Mouse (Mus musculus) gastrocnemius, postnatal 4 days (tissue): ENCODE results near the gene Rgma. TPM values are rescaled to one million over a fixed set of nuclear protein-coding genes. Genes with fewer than 3 reads are reported as not detected.

Experiments
- DNase-seq, 2 experiments: peaks; one replicate each; pipeline ENCODE4 v3.0.0; 2021 to 2022; ENCODE audit warnings: low spot score in 2 of 2, mixed read lengths in 2 of 2
- long read RNA-seq, 2 experiments: library from polyadenylated mRNA; stranded (forward); transcript quantifications; one replicate each; pipeline ENCODE4 v2.0.0; 2021
- total RNA-seq, 2 experiments: library from RNA; stranded (reverse); gene quantifications; 2 replicates each; pipeline ENCODE4 v1.2.3; 2021

Gene Rgma
- total RNA-seq: 10 to 100 TPM; 94.6 to 97.6 TPM
- long read RNA-seq, experiment 1, transcript Rgma-204 (3 exons, 3,371 nt): major isoform, 36 of 64 reads
- long read RNA-seq, experiment 1, transcript Rgma-201 (4 exons, 3,586 nt): minor isoform, 17 of 64 reads
- long read RNA-seq, experiment 1, partial matches to known transcripts: 10 of 64 reads
- long read RNA-seq, experiment 1, other reads (novel, unspliced or antisense): 0 of 64 reads
- long read RNA-seq, experiment 2, transcript Rgma-204 (3 exons, 3,371 nt): major isoform, 30 of 80 reads
- long read RNA-seq, experiment 2, transcript Rgma-201 (4 exons, 3,586 nt): minor isoform, 26 of 80 reads
- long read RNA-seq, experiment 2, partial matches to known transcripts: 17 of 80 reads
- long read RNA-seq, experiment 2, other reads (novel, unspliced or antisense): 5 of 80 reads

DNA sequence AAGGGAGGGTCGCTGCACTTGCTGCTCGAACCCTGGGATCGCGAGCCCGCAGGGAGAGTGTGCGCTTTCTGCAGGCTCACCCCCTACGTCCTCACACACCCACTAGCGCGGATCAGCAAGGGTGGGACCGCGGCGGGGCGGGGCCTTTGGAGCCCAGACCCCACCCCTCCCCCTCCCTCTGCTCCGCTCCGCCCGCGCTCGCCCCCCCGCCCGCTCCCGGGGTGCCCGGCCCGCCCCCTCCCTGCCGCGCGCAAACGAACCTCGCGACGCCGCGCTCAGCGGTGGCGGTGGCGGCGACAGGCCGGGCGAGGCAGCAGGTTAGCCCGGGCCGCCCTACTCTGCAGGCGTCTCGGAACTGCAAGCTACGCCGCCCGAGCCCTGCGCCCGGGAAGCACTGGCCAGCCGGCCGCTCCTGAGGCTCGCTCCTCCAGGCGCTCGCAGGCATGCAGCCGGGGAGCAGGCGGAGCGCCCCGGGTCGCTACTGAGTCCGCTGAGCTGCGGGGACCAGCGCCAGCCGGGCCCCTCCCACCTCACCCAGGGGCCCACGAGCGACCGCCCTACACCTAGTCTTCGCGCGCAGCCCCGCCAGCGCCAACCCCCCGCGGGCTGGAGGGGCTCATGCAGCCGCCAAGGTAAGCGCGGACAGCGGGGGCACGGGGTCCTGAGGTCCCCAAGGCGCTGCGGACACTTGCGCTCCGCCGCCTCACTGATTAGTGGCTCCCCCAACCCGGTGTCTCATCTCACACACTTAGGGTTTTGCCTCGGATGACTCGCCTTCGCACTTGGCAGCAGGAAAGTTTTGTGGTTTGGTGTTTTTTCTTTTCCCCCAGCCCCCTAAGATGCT lies at the start of gene Rgma:
Gene Rgma, plus strand, starts transcription at position 253 of the 844 bp plus-strand sequence.
- DNase-seq: peak; percentile 64 to 79

DNA sequence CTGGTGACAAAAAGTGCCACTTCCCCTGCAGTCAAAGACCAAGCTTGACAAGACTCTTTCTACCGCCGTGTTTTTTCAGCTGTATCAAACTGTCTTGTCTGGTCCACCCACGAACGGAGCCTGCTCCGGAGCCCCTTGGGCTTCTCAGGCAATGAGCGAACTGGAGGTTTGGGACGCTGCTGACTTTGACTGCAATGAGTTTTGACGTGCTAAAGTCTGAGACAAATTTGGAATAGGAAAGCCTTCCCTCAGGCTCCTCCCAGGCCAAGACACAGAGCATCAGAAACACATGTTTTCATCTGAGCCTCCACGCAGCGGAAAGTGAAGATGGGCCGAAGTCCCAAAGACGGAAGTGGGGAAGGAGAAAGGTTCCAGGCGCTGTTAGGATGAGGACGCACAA lies 49.1 kb upstream of the Rgma start:
- DNase-seq: no peak

DNA sequence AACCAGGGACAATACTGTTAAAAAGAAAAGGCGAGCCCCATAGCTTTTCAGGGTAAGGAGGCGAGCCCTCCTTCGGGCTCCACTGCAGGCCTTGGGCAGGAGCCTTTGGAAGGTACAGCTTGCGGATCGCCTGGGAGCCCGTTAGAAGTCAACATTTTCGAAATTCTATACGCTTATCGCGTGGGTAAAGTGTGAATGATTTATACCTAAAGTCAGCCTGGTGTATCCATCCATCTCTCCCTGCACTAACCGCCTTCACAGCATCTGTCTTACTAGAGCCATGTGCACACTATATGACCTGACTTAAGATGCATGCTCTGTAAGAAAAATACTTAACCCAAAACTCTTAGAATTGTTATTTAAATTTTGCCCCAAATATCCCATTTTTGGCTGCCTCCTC lies 48.6 kb upstream of the Rgma start:
- DNase-seq: no peak

DNA sequence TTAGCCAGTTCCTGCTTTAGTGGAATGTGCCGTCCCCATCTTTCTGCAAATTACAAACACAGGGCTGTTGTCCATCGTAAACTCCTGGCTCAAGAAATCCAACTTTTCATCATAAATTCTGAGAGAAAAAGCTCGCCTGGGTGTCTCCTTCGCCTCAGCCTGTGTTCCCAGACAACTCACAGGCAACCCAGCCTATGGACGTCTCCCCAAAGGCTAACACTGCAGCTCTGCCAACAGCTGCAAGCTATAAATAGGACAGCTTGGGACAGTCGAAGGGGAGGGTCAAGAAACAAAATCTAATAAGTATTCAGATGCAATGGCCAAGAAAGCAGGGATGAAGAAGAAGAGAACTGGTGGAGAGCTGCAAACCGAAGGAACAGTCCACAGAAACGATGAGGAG lies 48.1 kb upstream of the Rgma start:
- DNase-seq: peak in 1 of 2 experiments; percentile 59

DNA sequence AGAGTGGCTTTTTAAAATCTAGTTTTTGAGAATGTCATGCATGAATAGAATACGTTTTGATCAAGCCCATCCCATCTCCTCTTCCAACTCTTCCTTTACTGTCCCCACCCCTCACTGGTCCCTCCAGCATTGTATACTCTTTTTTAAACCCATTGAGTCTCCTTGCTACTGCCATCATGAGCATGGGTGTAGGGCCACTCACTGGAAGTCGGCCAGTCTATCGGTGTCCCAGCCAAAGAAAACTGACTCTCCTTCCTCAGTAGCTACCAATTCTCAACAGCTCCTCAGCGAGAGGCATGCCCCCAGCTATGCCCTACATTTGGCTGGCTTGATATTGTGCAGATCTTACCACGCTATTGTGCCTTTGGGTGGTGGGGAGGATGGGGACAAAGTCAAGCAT lies 47.7 kb upstream of the Rgma start:
- DNase-seq: peak in 1 of 2 experiments; percentile 33

DNA sequence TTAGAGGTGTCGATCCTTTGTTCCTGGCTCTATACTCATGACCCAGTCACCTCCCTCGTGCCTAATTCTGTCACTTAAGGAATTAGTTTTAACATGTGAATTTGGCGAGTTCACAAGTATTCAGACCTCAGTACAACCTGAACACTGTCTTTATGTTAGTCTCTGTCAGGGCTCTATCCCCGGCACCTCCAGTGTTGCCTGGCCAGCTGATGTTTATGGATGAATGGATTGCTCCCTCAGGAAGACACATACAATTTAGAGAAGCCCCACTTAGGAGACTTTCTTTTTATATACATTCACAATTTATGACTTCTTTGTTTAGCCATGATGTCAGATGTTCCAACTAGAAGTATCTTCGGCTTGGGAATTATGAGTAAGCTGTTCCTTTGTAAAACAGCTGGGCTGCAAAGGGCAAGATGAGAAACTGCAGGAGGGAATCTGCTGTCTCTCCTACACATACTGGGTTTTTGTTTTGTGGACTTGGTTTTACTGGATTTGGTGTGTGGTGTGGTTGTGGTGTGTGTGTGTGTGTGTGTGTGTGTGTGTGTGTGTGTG lies 46.6 kb upstream of the Rgma start:
- no peak for DNase-seq

DNA sequence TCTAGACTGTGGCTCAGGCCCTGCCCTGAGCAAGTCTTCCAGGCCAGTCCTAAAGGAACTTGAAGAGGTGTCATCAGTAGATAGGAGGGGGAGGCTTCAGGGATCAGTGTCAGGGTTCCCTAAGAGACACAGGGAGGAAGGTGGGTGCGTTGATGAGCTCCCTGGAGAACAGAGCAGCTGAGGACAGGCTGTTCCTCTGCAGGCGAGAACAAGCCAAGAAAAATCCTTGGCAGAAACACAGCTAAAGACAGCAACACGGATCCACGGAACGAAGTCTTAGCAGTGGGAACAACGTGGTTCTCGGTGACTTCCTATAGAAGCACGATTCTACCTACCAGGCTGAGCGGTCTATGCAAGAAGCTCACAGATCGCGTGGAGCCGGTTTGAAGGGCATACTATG lies 44.6 kb upstream of the Rgma start:
- DNase-seq: no peak

DNA sequence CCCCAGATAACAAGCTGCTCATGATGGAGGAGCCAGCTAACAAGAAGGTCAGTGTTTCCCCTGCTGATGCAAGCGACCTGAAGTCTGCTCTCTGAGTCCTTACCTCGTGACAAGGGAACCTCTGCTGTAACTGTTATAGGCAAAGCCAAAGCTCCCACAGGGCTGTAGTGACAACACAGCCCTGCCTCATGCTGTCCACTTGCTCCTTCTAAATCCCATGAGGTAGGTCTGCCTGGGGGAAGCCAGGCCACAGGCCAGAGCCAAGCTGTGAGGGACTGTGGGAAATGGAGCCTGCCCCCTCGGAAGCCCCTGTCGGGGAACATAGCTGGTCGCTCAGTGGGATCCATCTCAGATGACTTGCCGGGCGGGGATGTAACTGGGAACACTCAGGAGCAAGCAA lies 43.7 kb upstream of the Rgma start:
- no peak for DNase-seq

DNA sequence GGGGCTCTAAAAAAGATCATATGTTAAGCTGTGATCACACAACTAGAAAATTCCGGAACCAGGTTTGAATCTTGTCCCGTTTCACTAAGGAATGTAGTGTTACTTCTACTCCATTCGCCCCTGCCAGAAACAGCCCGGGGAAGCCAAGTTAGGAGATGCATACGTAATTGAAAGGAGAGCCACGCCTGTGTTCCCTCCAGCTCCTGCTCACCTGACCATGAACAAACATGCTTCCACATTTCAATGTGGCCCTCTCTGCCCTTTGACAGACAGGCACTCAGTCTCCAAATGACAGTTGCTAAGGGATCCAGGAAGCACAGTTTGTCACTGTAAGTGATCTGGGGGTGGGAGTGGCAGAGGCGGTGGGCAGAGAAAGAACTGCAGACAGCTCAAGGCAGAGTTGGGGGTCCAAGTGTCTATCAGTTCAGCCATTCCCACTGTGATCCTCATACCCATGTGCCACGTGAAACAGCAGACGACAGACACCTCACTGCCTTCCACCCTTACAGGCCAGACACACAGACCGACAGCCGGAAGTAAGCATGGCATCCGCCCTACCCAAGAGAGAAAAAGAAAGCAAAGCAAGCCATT lies 41.8 kb upstream of the Rgma start:
- no peak for DNase-seq

DNA sequence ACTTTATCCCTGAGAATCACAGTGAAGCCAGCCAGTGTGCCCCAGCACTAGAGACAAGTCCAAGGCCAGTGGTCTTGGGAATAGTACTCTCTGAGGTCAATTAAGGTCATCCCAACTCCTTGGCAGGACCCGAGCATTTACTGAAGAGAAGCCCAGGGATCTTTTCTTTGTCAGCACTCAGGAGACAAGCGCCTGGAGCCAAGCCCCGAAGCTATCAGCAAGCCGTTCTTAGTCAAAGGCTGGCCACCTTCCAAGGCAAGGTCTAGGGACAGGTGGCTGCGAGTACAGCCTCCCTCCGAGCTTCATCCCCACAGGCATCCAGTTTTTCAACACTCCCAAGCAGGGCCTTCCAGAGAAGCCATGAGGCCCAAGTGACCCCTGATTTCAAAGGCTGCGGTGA lies 40.4 kb upstream of the Rgma start:
- DNase-seq: peak; percentile 40 to 71

DNA sequence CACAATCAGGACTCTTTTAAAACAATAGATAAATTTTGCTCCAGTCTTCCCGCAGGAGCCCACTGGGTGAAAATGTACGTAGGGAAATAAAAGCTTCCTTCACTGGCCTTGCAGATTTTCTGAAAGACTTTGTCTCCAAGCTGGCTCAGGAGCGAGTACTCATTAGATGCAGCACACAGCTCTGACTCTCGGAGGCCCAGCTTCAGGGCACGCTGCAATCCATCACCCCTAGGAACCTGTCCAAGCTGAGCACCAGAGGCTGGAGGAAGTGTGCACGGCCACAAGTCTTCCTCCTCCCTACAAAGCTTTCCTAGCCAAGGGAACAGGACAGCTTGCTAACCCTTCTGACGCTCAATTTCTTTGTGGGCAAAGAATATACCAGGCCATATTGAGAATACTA lies 38.9 kb upstream of the Rgma start:
- no peak for DNase-seq

DNA sequence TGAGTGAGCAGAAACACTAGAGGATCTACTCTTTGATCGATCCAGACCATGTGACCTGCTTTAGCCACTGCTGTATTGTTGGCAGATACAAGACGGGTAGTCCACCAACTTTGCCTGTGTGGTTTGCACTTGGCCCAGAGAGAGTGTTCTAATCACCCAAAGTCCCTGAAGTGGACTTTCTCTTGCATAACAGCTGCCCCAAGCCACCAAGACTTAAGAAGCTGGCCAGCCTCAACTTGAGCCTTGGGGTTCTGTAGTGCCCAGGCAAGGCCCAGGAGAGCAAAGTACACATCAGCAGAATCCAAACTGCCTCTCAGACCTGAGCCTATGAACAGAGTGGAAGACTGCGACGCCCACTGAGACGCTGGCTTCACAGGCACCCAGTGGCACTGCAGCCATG lies 37.0 kb upstream of the Rgma start:
- DNase-seq: no peak

DNA sequence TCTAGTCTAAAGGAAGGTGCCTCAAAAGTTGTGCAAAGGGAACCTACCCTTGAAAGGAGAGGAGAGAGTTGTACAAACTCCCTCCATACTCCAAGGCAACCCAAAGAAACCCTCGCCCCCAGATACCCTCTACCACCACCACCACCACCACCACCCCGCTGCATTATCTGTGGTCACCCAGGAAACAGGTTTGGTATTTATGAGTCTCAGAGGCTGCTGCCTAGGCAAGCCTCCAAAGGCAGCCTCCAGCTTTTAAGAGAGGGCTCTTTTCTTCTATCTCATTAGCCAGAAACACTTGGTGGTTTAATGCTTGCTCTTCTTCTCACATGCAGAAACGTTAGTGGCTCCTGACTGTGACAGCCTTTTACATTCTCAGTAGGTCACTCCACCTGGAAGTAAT lies 31.5 kb upstream of the Rgma start:
- no peak for DNase-seq

DNA sequence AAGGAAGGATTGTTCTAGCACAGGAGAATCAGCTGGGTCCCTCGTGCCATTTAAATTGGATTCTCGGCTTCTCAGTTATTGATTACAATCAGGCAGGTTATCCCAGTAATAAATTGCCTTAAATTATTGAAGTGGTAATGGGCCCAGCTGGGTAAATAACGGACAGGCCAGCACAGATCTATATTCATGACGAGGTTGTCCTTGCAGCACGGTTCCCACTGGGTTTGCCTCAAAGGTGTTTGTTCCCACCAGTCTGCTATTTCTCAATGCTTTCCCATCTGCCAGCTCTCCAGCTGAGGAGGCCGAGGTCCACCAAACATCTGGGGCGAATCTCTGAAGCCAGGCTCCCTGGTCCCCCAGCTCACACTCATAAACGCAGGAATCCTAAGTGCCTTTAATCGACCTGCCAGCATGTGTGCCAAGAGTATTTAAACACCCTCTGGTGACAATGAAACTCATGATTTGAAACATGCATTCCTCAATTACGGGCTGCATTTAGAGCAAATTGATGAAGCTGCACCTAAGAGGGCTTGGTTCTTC lies 26.7 kb upstream of the Rgma start:
- no peak for DNase-seq

DNA sequence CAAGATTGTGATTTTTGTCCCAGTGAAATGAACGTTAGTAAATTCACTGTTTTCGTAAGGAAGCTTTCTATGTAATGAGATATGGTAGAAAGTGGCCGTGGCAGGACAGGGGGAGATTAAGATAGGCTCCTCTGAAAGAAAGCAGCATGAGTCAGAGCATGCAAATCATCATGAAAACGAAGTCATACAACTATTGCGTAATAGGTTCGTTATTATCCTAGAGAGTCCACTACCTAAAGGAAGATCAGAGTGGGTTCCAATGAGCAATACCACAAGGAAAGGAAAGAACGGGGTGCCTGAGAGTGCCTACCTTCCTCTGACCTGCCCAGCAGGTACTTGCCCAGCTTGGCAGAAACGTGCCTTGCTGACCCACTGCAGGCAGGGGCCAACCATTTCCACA lies 26.2 kb upstream of the Rgma start:
- DNase-seq: no peak

DNA sequence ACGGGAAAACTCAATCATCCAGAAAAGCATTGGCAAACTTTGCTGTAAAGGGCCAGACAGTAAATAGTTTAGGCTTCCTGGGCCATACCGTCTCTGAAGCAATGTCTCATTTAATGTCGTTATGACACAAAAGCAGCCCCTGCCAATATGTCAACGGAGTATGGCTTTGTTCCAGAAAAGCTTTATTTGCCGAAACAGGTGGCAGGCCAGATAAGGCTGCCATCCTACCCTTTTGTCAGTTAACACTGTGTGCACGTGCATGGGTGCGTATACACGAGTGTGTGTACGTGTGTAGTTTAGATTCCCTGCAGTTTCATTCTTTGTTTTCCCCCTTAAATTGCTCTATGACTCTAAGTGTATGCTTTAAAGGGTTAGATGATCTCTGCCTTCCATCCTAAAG lies 20.1 kb upstream of the Rgma start:
- DNase-seq: no peak

DNA sequence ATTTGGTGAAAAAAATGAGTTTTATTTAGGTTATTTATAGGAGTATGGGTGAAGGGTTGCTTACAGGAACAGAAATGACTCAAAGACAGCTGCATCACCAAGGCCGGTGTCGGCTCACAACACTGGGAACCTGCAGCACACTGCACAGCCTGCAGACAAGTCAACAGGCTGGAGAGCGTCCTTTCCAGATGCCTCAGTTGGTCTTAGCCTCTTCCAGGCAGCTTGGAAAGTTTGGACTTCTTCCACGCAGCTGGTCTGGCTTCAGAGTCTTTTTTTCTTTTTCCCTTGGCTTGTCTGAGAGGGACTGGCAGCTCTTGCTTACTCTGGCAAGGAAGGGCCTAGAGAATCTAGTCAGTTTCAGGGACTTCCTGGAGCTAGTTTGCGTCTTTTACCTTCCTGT lies 18.4 kb upstream of the Rgma start:
- peak in 1 of 2 experiments; percentile 28 for DNase-seq

DNA sequence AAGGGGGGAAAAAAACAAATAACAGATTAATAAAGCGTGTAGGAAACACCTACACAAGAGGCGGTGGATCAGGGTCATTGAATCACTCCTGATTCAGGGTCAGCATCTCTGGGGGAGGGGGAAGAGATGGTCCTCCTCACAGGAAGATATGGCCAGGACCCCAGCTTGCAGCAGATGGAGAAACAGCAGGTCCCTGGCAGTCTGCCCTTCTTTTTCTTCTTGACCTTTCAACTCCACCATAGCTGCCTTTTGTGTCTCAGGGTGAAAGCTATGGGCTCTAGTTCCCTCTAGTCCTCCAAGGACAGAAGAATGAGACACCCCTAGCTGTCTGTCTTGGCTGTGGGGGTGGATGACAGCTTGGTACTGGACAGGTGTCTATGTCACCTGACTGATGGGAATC lies 17.7 kb upstream of the Rgma start:
- no peak for DNase-seq

DNA sequence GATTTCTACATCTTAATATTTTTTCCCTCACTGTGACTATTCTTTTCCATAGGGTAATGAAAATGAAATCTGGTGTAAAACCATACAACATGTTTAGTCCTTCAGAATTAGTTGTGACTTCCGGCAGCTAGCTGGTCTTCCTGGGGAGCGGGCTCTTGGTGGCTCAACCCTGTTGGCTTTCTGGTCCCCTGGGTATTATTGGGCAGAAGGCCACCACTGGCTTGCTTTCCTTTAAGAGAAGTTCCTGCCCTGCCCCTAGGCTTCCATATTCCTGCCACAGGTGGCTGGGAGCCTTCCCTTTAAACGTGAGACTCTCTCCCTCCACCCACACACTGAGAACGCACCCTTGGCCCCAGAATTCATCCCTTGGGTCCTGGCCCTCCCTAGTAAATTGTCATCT lies 9.8 kb upstream of the Rgma start:
- no peak for DNase-seq

DNA sequence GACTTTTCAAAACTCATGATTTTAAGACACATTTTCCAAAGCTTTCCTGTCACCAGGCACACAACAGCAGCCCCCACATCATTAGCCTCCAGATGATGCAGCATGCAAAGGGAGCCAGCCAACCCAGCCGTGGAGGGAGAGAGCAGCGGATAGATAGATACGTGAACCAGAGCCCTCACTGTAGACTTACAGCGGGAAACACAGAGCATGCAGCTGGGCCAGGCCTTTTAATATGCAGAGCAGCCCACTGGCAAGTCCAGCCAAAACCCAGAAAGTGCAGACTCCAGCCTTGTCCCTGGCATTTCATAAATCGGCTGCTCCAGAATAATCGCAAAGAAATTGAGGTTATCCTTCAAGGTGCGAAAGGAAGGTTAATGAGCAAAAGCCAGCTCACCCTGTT lies 9.3 kb upstream of the Rgma start:
- no peak for DNase-seq

DNA sequence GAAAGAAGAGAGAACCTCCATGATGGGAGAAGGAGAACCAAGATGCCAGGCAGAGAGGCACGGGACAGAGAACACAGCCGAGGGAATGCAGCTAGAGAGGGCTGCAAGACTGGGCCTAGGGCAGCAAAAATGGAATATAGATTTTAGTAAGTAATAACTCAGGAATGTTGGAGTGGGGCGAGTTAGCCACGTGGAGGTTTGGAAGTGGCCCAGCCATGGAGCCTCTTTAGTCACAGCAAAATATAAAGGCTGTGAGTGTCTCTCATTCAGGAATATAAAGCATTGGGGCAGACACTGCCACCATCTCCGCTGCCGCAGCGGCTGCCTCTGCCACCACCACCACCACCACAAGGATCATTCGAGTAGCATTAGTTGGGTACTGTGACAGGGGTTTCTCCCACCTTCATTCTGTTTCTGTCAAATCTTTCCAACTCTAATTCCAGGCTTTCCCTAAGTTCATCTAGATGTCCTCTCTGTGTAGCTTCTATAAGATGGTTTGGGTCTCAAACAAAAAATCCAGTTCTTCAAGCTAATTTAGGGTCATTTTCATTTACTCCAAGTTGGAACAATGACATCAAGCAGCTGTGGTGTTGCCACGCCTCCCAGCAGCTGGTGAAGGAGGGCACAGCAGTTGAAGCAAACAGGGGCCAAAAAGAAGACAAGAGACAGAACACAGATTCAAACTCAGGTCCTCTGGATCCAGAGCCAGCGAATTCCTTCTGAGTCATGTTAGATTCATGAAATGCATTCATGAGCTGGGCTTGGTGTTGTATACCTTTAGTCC lies 7.4 kb upstream of the Rgma start:
- DNase-seq: no peak
